7 mouse cellular contexts compared by ENCODE assay signal in the genomic region with DNA sequence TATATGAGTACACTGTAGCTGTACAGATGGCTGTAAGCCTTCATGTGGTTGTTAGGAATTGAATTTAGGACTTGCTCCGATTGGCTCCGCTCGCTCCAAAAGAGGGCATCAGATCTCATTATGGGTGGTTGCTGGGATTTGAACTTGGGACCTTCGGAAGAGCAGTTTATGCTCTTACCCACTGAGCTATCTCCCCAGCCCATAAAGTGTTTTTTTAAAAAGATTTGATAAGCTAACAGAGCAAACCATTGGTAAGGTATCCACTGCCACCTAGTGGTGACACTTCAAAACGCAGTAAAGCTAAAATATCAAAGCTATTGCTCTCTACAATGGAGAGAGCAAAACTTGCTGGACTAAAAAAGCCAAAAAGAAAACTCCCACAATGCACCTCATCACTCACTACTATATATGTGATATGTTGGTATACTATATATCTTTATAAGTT. TPM values are rescaled to one million over a fixed set of nuclear protein-coding genes. Genes with fewer than 3 reads are reported as not detected.
A peak's percentile ranks its signal among the peaks of the same experiment; 100 is the strongest.
DNase-seq lines count a peak whose midpoint lies in the region; ATAC-seq and TF ChIP-seq lines count a peak whose summit lies in the region.

No protein-coding gene starts in this region.

- H3K4me2 ChIP-seq in heart, embryonic 11.5 days, result no peak overlapping the region
- H3K4me2 ChIP-seq in kidney, embryonic 16.5 days (replicated peaks; ENCODE audit: low read depth, low read length), result no peak overlapping the region

- no peak for TF ChIP-seq POLR2A in MEL (IDR thresholded peaks at IDR 0.05; ENCODE audit: control insufficient read depth in 1 of 2, insufficient read depth in 1 of 2, low read depth in 1 of 2, low read length in 2 of 2, poor library complexity in 1 of 2)
- no peak for TF ChIP-seq POLR2A in lung, adult 2 months (IDR thresholded peaks at IDR 0.05; ENCODE audit: borderline replicate concordance, extremely low read depth, low read depth, low read length)

- TF ChIP-seq EP300 in MEL (IDR thresholded peaks at IDR 0.05; ENCODE audit: low read depth in 1 of 2, low read length in 2 of 2), result peak in 1 of 2 experiments; percentile 40; a peak in 1 of 4 replicates

- ATAC-seq in heart, embryonic 11.5 days (replicated peaks; ENCODE audit: insufficient number of reproducible peaks, low FRiP score, low TSS enrichment), result 0 out of 2 replicates have a peak, but pooled peaks have one; percentile 49
- peak; percentile 79; the same call in 1 of the 2 replicates for ATAC-seq in kidney, embryonic 16.5 days (ENCODE audit: low FRiP score, low TSS enrichment)
- peak; percentile 79 for ATAC-seq in neutrophil, adult 5-6 weeks (ENCODE audit: extremely low read depth, insufficient number of reproducible peaks, low FRiP score, poor library complexity, severe bottlenecking)

- H3K4me1 ChIP-seq in MEL (ENCODE audit: control insufficient read depth in 1 of 2, insufficient read depth in 2 of 2, low read length in 2 of 2), result no peaks in the 10 kb centered on the region
- peaks cover 6% of the 10 kb centered on the region for H3K4me1 ChIP-seq in heart, embryonic 11.5 days (ENCODE audit: control insufficient read depth, insufficient read depth, low read length)
- no peaks in the 10 kb centered on the region for H3K4me1 ChIP-seq in kidney, embryonic 16.5 days (ENCODE audit: insufficient read depth, low read length)
- peaks cover under 1% of the 10 kb centered on the region for H3K4me1 ChIP-seq in lung, adult 2 months (ENCODE audit: control insufficient read depth, insufficient read depth, low read length)

- WGBS in heart, embryonic 11.5 days (ENCODE audit: insufficient replicate concordance), result 66% methylated on average over 5 of the region's 5 CpGs
- WGBS in kidney, embryonic 16.5 days, result 66% methylated on average over 5 of the region's 5 CpGs
- 58% methylated on average over 5 of the region's 5 CpGs for WGBS in lung, adult 2 months

- H3K4me3 ChIP-seq in MEL (ENCODE audit: control insufficient read depth in 1 of 2, insufficient read depth in 1 of 2, low read depth in 2 of 2, low read length in 2 of 2), result no peak overlapping the region
- no peak overlapping the region for H3K4me3 ChIP-seq in heart, embryonic 11.5 days (ENCODE audit: low read depth, low read length)
- no peak overlapping the region for H3K4me3 ChIP-seq in kidney, embryonic 16.5 days (ENCODE audit: low read length)
- no peak overlapping the region for H3K4me3 ChIP-seq in lung, adult 2 months (replicated peaks; ENCODE audit: extremely low read depth, low read depth, low read length)

- H3K36me3 ChIP-seq in MEL (ENCODE audit: control insufficient read depth in 1 of 2, insufficient read depth in 2 of 2, low read length in 2 of 2), result peaks cover 0 to 24% of the 10 kb centered on the region in 2 experiments; a peak in 3 of 4 replicates
- no peaks in the 10 kb centered on the region for H3K36me3 ChIP-seq in heart, embryonic 11.5 days (ENCODE audit: control insufficient read depth, insufficient read depth, low read length)
- peaks cover 15% of the 10 kb centered on the region for H3K36me3 ChIP-seq in kidney, embryonic 16.5 days (ENCODE audit: insufficient read depth, low read length)

- peak; percentile 52 for TF ChIP-seq RAD21 in MEL (IDR thresholded peaks at IDR 0.05; ENCODE audit: low read depth, low read length)

- peak; percentile 75 for DNase-seq in CD4-positive helper T cell, adult 2 months (ENCODE audit: low read depth, low spot score)
- DNase-seq in MEL (ENCODE audit: low read depth, low spot score), result peak; percentile 79
- DNase-seq in cerebellum, postnatal 14 days, result peak; percentile 79 to 82
- DNase-seq in lung, adult 2 months, result no peak

- H3K79me2 ChIP-seq in MEL (ENCODE audit: control insufficient read depth, insufficient read depth, low read length, poor library complexity), result no peaks in the 10 kb centered on the region

- no peak overlapping the region for H3K27ac ChIP-seq in MEL (ENCODE audit: control insufficient read depth, low read depth, low read length)
- H3K27ac ChIP-seq in heart, embryonic 11.5 days (ENCODE audit: low read depth, low read length), result no peak overlapping the region
- H3K27ac ChIP-seq in kidney, embryonic 16.5 days (ENCODE audit: low read length), result no peak overlapping the region

- no peak overlapping the region for H3K9ac ChIP-seq in MEL (ENCODE audit: control insufficient read depth, low read depth, low read length, poor library complexity, severe bottlenecking)
- H3K9ac ChIP-seq in heart, embryonic 11.5 days (ENCODE audit: low read depth, low read length), result no peak overlapping the region
- H3K9ac ChIP-seq in kidney, embryonic 16.5 days (replicated peaks; ENCODE audit: low read length), result no peak overlapping the region

- no peaks in the 10 kb centered on the region for H3K9me3 ChIP-seq in MEL (replicated peaks; ENCODE audit: insufficient read depth, low read length)
- no peaks in the 10 kb centered on the region for H3K9me3 ChIP-seq in heart, embryonic 11.5 days (replicated peaks; ENCODE audit: control insufficient read depth, low read length)
- no peaks in the 10 kb centered on the region for H3K9me3 ChIP-seq in kidney, embryonic 16.5 days (ENCODE audit: low read length)

- TF ChIP-seq CTCF in MEL (IDR thresholded peaks at IDR 0.05 in 2 of 3, conservative IDR thresholded peaks at IDR 0.05 in 1 of 3; ENCODE audit: control insufficient read depth in 1 of 3, insufficient read depth in 1 of 3, low read depth in 2 of 3, low read length in 3 of 3, poor library complexity in 1 of 3, severe bottlenecking in 1 of 3), result peak in 2 of 3 experiments; percentile 65 to 76; a peak in 4 of 6 replicates
- TF ChIP-seq CTCF in lung, adult 2 months (IDR thresholded peaks at IDR 0.05; ENCODE audit: insufficient read depth, low read length), result peak; percentile 59

- H3K27me3 ChIP-seq in MEL (ENCODE audit: control insufficient read depth in 1 of 2, insufficient read depth in 2 of 2, low read length in 2 of 2), result no peaks in the 10 kb centered on the region
- H3K27me3 ChIP-seq in heart, embryonic 11.5 days (ENCODE audit: control insufficient read depth, insufficient read depth, low read length), result no peaks in the 10 kb centered on the region
- no peaks in the 10 kb centered on the region for H3K27me3 ChIP-seq in kidney, embryonic 16.5 days (ENCODE audit: insufficient read depth, low read length)

TF ChIP-seq in MEL, 35 proteins besides CTCF, POLR2A, EP300 and RAD21 (continues in another document):
- no peak for TF ChIP-seq ZKSCAN1 (IDR thresholded peaks at IDR 0.05; ENCODE audit: low read depth, low read length)
- TF ChIP-seq GATA1 (IDR thresholded peaks at IDR 0.05; ENCODE audit: low read depth, low read length), result peak; percentile 74
- no peak for TF ChIP-seq MEF2A (IDR thresholded peaks at IDR 0.05; ENCODE audit: extremely low read depth, insufficient replicate concordance, low read depth, low read length, poor library complexity, severe bottlenecking)
- no peak for TF ChIP-seq BHLHE40 (IDR thresholded peaks at IDR 0.05; ENCODE audit: borderline replicate concordance, low read depth, low read length)
- no peak for TF ChIP-seq POLR2AphosphoS2 (IDR thresholded peaks at IDR 0.05; ENCODE audit: low read length)
- no peak for TF ChIP-seq MYB (IDR thresholded peaks at IDR 0.05; ENCODE audit: low read depth, low read length)
- no peak for TF ChIP-seq TAL1 (IDR thresholded peaks at IDR 0.05; ENCODE audit: low read length)
- peak; percentile 88 for TF ChIP-seq ZNF384 (IDR thresholded peaks at IDR 0.05; ENCODE audit: low read depth, low read length)
- TF ChIP-seq MAFK (IDR thresholded peaks at IDR 0.05; ENCODE audit: borderline replicate concordance, low read depth, low read length), result no peak
- TF ChIP-seq ETS1 (IDR thresholded peaks at IDR 0.05; ENCODE audit: low read depth, low read length), result no peak
- peak; percentile 75; the same call in 1 of the 2 replicates for TF ChIP-seq RCOR1 (IDR thresholded peaks at IDR 0.05; ENCODE audit: low read depth, low read length)
- TF ChIP-seq GABPA (IDR thresholded peaks at IDR 0.05; ENCODE audit: low read depth, low read length), result no peak
- TF ChIP-seq POLR2AphosphoS5 (IDR thresholded peaks at IDR 0.05; ENCODE audit: borderline replicate concordance, low read depth, low read length), result no peak
- peak; percentile 36; the same call in 1 of the 2 replicates for TF ChIP-seq TCF12 (IDR thresholded peaks at IDR 0.05; ENCODE audit: low read depth, low read length)
- no peak for TF ChIP-seq UBTF (IDR thresholded peaks at IDR 0.05; ENCODE audit: borderline replicate concordance, insufficient read depth, low read depth, low read length)
- TF ChIP-seq MYC (IDR thresholded peaks at IDR 0.05; ENCODE audit: low read depth, low read length), result no peak
- no peak for TF ChIP-seq MXI1 (IDR thresholded peaks at IDR 0.05; ENCODE audit: low read depth, low read length)
- no peak for TF ChIP-seq MAX (IDR thresholded peaks at IDR 0.05; ENCODE audit: low read length)
- no peak for TF ChIP-seq JUND (IDR thresholded peaks at IDR 0.05; ENCODE audit: low read depth, low read length)
- TF ChIP-seq USF1 (IDR thresholded peaks at IDR 0.05; ENCODE audit: low read depth, low read length), result no peak
- no peak for TF ChIP-seq HCFC1 (IDR thresholded peaks at IDR 0.05; ENCODE audit: low read depth, low read length)
- no peak for TF ChIP-seq CHD2 (IDR thresholded peaks at IDR 0.05; ENCODE audit: low read length)
- TF ChIP-seq MAZ (IDR thresholded peaks at IDR 0.05; ENCODE audit: low read depth, low read length), result no peak
- TF ChIP-seq ZC3H11A (IDR thresholded peaks at IDR 0.05; ENCODE audit: low read depth, low read length), result 0 out of 2 replicates have a peak, but pooled peaks have one; percentile 20
- TF ChIP-seq ZMIZ1 (IDR thresholded peaks at IDR 0.05; ENCODE audit: low read depth, low read length), result no peak

RNA-seq across cellular contexts. Expression of a gene that starts 30.0 kb away (rescaled TPM):
- not detected in 2 replicates for total RNA-seq in MEL (2012; rRNA removed)
- polyA plus RNA-seq in MEL (2012; ENCODE audit: insufficient read depth in 1 of 2, insufficient read length in 2 of 2, low read depth in 1 of 2, low replicate concordance in 2 of 2, missing spikeins in 1 of 2), result not detected
- 43.7 and 53.6 TPM in 2 replicates for polyA plus RNA-seq in heart, embryonic 11.5 days (2014; fragmentation: Nextera tagmentation; extraction: Ambion mirVana)
- polyA plus RNA-seq in kidney, embryonic 16.5 days (2015; fragmentation: Nextera tagmentation; extraction: Ambion mirVana), result 0.12 and 0.32 TPM in 2 replicates
- polyA plus RNA-seq in lung, adult 2 months (2012; rRNA removed), result 2.3 and 6.4 TPM in 2 replicates
- not detected in 2 replicates for total RNA-seq in neutrophil, adult 5-6 weeks (2017)

RNA-seq across cellular contexts. Expression of a gene that starts 37.2 kb away (rescaled TPM):
- total RNA-seq in MEL (2012; rRNA removed), result 3.6 and 4.3 TPM in 2 replicates
- 10 to 100 TPM in 1 of 2 experiments, 1 to 10 TPM in 1; 9.5 to 33.3 TPM for polyA plus RNA-seq in MEL (2012; ENCODE audit: insufficient read depth in 1 of 2, insufficient read length in 2 of 2, low read depth in 1 of 2, low replicate concordance in 2 of 2, missing spikeins in 1 of 2)
- polyA plus RNA-seq in heart, embryonic 11.5 days (2014; fragmentation: Nextera tagmentation; extraction: Ambion mirVana), result 37.5 and 47.1 TPM in 2 replicates
- 82.1 and 99.1 TPM in 2 replicates for polyA plus RNA-seq in kidney, embryonic 16.5 days (2015; fragmentation: Nextera tagmentation; extraction: Ambion mirVana)
- polyA plus RNA-seq in lung, adult 2 months (2012; rRNA removed), result 70.0 and 123 TPM in 2 replicates
- 16.0 and 19.8 TPM in 2 replicates for total RNA-seq in neutrophil, adult 5-6 weeks (2017)
